Mouse (Mus musculus): Measurements from ENCODE around the gene Xpnpep3.
"Not testable (repeated sequence)": the region's sequence is repeated elsewhere in the genome, so short reads cannot be mapped to it uniquely, and the experiment has no call there.

The Xpnpep3 gene

GRCm38 (mm10) chr15:81405008-81405407, 5.1 kb downstream of the Xpnpep3 start:
- DNase-seq, result no peak

GRCm38 (mm10) chr15:81408199-81408598, 8.3 kb downstream of the Xpnpep3 start, which contains the start of gene Dnajb7:
Gene Dnajb7 (minus strand): TSS chr15:81408299.
- DNase-seq, result no peak

GRCm38 (mm10) chr15:81416763-81417310, 16.9 kb downstream of the Xpnpep3 start:
- peak; percentile 11 for DNase-seq

GRCm38 (mm10) chr15:81418065-81418464, 18.1 kb downstream of the Xpnpep3 start:
- DNase-seq, result no peak

- no peak for DNase-seq
Observed at GRCm38 (mm10) chr15:81421454-81421853, 21.5 kb downstream of the Xpnpep3 start.

GRCm38 (mm10) chr15:81422156-81422681, 22.3 kb downstream of the Xpnpep3 start:
- DNase-seq, result no peak

- no peak for DNase-seq
Observed at GRCm38 (mm10) chr15:81425311-81425710, 25.4 kb downstream of the Xpnpep3 start.

GRCm38 (mm10) chr15:81427947-81428346, 28.0 kb downstream of the Xpnpep3 start:
- DNase-seq, result no peak

- DNase-seq, result no peak
Observed at GRCm38 (mm10) chr15:81431195-81431594, 31.3 kb downstream of the Xpnpep3 start.

GRCm38 (mm10) chr15:81438345-81438744, 38.4 kb downstream of the Xpnpep3 start:
- no peak for DNase-seq

GRCm38 (mm10) chr15:81439236-81439635, 39.3 kb downstream of the Xpnpep3 start:
- no peak for DNase-seq

GRCm38 (mm10) chr15:81448463-81448862, 48.5 kb downstream of the Xpnpep3 start:
- DNase-seq, result peak; percentile 27

GRCm38 (mm10) chr15:81461523-81461922, 61.6 kb downstream of the Xpnpep3 start:
- DNase-seq, result no peak

GRCm38 (mm10) chr15:81465016-81465660, 65.2 kb downstream of the Xpnpep3 start:
- no peak for DNase-seq

GRCm38 (mm10) chr15:81465901-81466737, 66.2 kb downstream of the Xpnpep3 start, which contains the start of gene Rbx1:
Gene Rbx1 (plus strand): TSS chr15:81466296.
- DNase-seq, result peak; percentile 99

GRCm38 (mm10) chr15:81466738-81467113, 66.8 kb downstream of the Xpnpep3 start:
- DNase-seq, result no peak

GRCm38 (mm10) chr15:81470735-81471134, 70.8 kb downstream of the Xpnpep3 start:
- DNase-seq, result no peak

- DNase-seq, result no peak
Observed at GRCm38 (mm10) chr15:81472256-81472655, 72.3 kb downstream of the Xpnpep3 start.

GRCm38 (mm10) chr15:81475654-81476053, 75.7 kb downstream of the Xpnpep3 start:
- DNase-seq, result peak; percentile 24

- no peak for DNase-seq
Observed at GRCm38 (mm10) chr15:81476597-81476996, 76.7 kb downstream of the Xpnpep3 start.

- DNase-seq, result no peak
Observed at GRCm38 (mm10) chr15:81479446-81480213, 79.7 kb downstream of the Xpnpep3 start.

GRCm38 (mm10) chr15:81480284-81480683, 80.3 kb downstream of the Xpnpep3 start:
- not testable (repeated sequence) for DNase-seq

GRCm38 (mm10) chr15:81480977-81481379, 81.0 kb downstream of the Xpnpep3 start:
- no peak for DNase-seq
